Mouse (Mus musculus) heart, embryonic 10.5 days (tissue): Measurements from ENCODE around the gene Erg. TPM values are rescaled to one million over a fixed set of nuclear protein-coding genes. Genes with fewer than 3 reads are reported as not detected.

Experiments
- DNase-seq: peaks from one replicate; pipeline ENCODE4 v3.0.0-alpha.2; 2017; ENCODE audit warnings: low spot score
- H3K27ac ChIP-seq: fragments of 300-500 bp; sonication (generic); 2 replicates; pipeline ENCODE4 v1.5.1; 2016; ENCODE audit warnings: mild to moderate bottlenecking
- H3K27me3 ChIP-seq: fragments of 300-500 bp; sonication (generic); 2 replicates; pipeline ENCODE4 v1.6.1; 2016; ENCODE audit warnings: mild to moderate bottlenecking; ENCODE audit not compliant: poor library complexity, insufficient read depth, severe bottlenecking
- H3K36me3 ChIP-seq: fragments of 300-500 bp; sonication (generic); 2 replicates; pipeline ENCODE4 v1.6.1; 2016; ENCODE audit warnings: mild to moderate bottlenecking, moderate library complexity
- H3K4me1 ChIP-seq: fragments of 300-500 bp; sonication (generic); 2 replicates; pipeline ENCODE4 v1.6.1; 2016; ENCODE audit warnings: mild to moderate bottlenecking
- H3K4me3 ChIP-seq: fragments of 300-500 bp; sonication (generic); 2 replicates; pipeline ENCODE4 v1.5.1; 2016; ENCODE audit warnings: mild to moderate bottlenecking, moderate library complexity
- H3K9me3 ChIP-seq: fragments of 300-500 bp; sonication (generic); 2 replicates; pipeline ENCODE4 v1.6.1; 2016; ENCODE audit warnings: mild to moderate bottlenecking, moderate library complexity
- WGBS: fragments of 180-500 bp; shearing (Covaris S2); methylation state at CpG from one replicate; pipeline ENCODE4 v1.1.7; 2016; 5-methylcytosine and 5-hydroxymethylcytosine counted together
- polyA plus RNA-seq: library from polyadenylated mRNA; unstranded; fragments of >200 nt; fragmentation: Nextera tagmentation; extraction: Ambion mirVana; gene quantifications from 2 replicates; pipeline ENCODE4 v1.2.1, GENCODE M21; 2016

Erg gene
- polyA plus RNA-seq, 1 experiment from 2014 or later: 5.9 TPM

- Histone ChIP-seq H3K4me1 (peaks cover 16% of the 10 kb centered on the region), H3K4me3 (no peak overlapping the region), H3K27me3 (no peaks in the 10 kb centered on the region), H3K36me3 (peaks cover 3% of the 10 kb centered on the region; the same call in 1 of the 2 replicates), H3K27ac (no peak overlapping the region), H3K9me3 (no peaks in the 10 kb centered on the region)
- no peak for DNase-seq
- WGBS: 87% methylated on average over 7 of the region's 7 CpGs
Observed at GRCm38 (mm10) chr16:95361950-95362349, 224.4 kb downstream of the Erg start.

DNA sequence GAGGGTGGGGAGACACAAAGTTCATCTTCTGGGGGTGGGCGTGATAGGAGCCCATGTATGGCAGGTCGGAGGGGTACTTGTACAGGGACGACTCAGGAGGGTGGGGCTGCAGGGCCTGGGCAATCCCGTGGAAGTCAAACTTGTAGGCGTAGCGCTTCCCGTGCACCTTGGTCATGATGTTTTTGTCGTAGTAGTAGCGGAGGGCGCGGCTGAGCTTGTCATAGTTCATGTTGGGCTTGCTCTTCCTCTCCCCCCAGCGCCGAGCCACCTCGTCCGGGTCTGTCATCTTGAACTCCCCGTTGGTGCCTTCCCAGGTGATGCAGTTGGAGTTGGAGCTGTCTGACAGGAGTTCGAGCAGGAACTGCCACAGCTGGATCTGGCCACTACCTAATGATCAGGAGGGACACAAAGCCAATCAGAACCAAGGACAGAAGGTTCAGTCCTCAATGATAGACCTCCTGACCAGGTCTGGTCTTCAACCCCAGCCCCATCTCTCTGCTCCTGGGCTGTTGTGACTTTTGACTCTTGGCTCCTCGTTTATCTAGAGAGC is 225.4 kb downstream of the Erg start:
- 90% methylated on average over 18 of the region's 18 CpGs for WGBS
- Histone ChIP-seq H3K9me3 (no peaks in the 10 kb centered on the region), H3K36me3 (peaks cover 3% of the 10 kb centered on the region; the same call in 1 of the 2 replicates), H3K27me3 (no peaks in the 10 kb centered on the region), H3K4me3 (no peak overlapping the region), H3K4me1 (peaks cover 9% of the 10 kb centered on the region), H3K27ac (no peak overlapping the region)
- DNase-seq: no peak

DNA sequence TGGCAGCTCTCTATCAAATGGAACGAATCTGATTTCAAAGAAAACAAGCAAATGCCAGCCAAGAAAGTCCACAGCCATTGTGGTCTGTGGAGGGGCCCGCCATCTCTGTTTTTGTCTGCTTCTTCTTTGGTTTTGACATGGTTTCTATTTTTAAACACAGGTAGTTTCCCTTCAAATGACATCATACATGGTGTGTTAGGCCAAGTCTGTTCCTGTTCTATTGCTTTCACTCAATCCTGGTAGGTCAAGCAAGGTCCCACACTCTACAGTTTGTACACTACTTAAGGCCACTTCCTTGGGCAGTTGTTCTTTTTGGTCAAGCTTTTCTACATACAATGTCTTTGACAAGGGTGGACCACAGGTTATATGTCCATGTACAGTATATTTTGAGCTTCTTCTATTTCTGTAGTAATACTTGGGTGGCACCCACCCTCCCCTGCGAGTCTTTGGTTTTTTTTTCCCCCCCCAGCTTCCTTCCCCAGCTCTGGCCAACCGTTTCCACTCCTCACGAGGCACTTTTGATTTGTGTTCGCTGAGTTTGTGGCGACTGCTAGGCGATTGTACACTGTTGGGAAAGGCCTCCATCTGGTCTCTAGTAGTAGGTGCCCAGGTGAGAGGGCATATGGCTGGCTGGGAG is 226.1 kb downstream of the Erg start:
- WGBS: 87% methylated on average over 8 of the region's 8 CpGs

GRCm38 (mm10) chr16:95356962-95357955 is 229.1 kb downstream of the Erg start:
- WGBS: 87% methylated on average over 12 of the region's 12 CpGs

More for the DNA sequence above, 226.1 kb downstream of the Erg start:
- Histone ChIP-seq H3K9me3 (no peaks in the 10 kb centered on the region), H3K4me1 (peaks cover 9% of the 10 kb centered on the region), H3K36me3 (peaks cover 3% of the 10 kb centered on the region; the same call in 1 of the 2 replicates), H3K4me3 (no peak overlapping the region), H3K27me3 (no peaks in the 10 kb centered on the region), H3K27ac (no peak overlapping the region)
- no peak for DNase-seq

DNA sequence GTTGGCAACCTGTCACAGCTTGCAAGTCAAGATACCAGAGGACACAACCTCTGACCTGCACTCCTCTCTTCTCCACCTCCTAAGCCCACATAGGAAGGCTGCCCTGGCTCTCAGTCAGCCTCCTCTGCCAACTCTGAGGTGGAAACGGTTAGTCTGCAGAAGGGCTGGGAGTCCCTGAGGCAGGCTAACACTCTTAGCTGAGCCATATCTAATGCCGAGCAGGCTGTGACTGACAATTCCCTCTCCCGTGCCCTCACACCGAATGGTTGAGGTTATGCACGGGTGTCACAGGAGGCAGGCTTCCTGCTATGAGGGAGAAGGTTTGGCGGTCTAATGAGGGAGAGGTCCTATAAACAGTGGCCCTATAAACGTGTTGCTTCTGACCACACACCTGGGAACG is 232.6 kb downstream of the Erg start:
- no peaks in the 10 kb centered on the region for H3K9me3 ChIP-seq
- H3K36me3 ChIP-seq: no peaks in the 10 kb centered on the region; the same call in 1 of the 2 replicates
- WGBS: 66% methylated on average over 8 of the region's 8 CpGs
- peaks cover 43% of the 10 kb centered on the region for H3K4me1 ChIP-seq
- peak overlapping the region; percentile 62 for H3K27ac ChIP-seq
- H3K27me3 ChIP-seq: no peaks in the 10 kb centered on the region
- no peak for DNase-seq
- no peak overlapping the region for H3K4me3 ChIP-seq

More at GRCm38 (mm10) chr16:95356962-95357955, 229.1 kb downstream of the Erg start:
- Histone ChIP-seq H3K4me1 (peaks cover 22% of the 10 kb centered on the region), H3K27me3 (no peaks in the 10 kb centered on the region), H3K27ac (no peak overlapping the region), H3K4me3 (no peak overlapping the region), H3K36me3 (peaks cover 3% of the 10 kb centered on the region; the same call in 1 of the 2 replicates), H3K9me3 (no peaks in the 10 kb centered on the region)
- no peak for DNase-seq

GRCm38 (mm10) chr16:95352266-95352665 is 234.1 kb downstream of the Erg start:
- Histone ChIP-seq H3K36me3 (no peaks in the 10 kb centered on the region), H3K9me3 (no peaks in the 10 kb centered on the region), H3K27ac (peak overlapping the region; percentile 71), H3K4me3 (no peak overlapping the region), H3K27me3 (no peaks in the 10 kb centered on the region), H3K4me1 (peaks cover 57% of the 10 kb centered on the region)
- no peak for DNase-seq
- WGBS: 48% methylated on average over 8 of the region's 8 CpGs

GRCm38 (mm10) chr16:95350499-95350898 is 235.9 kb downstream of the Erg start:
- 29% methylated on average over 3 of the region's 3 CpGs for WGBS
- Histone ChIP-seq H3K4me3 (no peak overlapping the region), H3K27me3 (no peaks in the 10 kb centered on the region), H3K27ac (no peak overlapping the region), H3K36me3 (no peaks in the 10 kb centered on the region), H3K4me1 (peaks cover 72% of the 10 kb centered on the region), H3K9me3 (no peaks in the 10 kb centered on the region)
- peak; percentile 82 for DNase-seq

DNA sequence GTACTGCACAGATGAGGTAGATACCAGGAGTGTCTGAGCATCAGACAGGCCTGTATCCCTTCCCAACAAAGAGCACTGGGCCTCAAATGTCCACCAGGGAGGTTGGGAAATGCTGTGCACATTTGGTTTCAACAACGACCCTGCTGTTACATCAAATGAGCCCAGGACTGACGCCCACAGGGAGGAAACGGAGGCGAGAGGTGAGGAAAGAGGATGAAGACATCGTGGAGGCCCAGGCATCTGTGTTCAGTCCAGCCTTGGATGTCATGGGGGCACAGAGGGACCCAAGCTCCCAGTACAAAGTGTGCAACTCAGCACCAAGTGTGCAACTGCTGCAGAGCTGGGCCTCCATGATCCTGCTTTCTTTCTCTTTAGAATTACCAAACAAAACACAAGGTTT is 236.6 kb downstream of the Erg start:
- Histone ChIP-seq H3K27me3 (no peaks in the 10 kb centered on the region), H3K4me3 (no peak overlapping the region), H3K36me3 (no peaks in the 10 kb centered on the region), H3K27ac (peak overlapping the region; percentile 69; the same call in 1 of the 2 replicates), H3K9me3 (no peaks in the 10 kb centered on the region), H3K4me1 (peaks cover 78% of the 10 kb centered on the region)
- WGBS: 70% methylated on average over 5 of the region's 5 CpGs
- no peak for DNase-seq

DNA sequence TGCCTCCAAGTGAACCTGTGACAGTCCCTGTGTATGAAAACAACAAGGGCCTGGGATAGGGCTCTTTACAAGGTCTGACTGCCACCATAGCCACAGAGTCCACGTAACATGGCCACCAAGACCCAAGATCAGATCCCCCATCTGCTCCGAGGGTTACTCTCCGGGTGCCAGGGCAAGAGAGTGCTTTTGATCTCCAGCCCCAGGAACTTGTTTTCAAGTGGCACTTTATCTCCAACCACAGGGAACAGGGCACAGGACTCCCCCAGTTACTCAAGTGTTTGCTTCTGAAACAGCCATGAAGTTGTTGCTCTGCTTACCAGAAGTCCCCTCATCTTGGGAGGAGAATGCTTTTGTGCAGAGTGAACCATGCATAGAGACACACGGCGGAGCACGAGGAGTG is 237.0 kb downstream of the Erg start:
- no peaks in the 10 kb centered on the region for H3K36me3 ChIP-seq
- H3K4me1 ChIP-seq: peaks cover 78% of the 10 kb centered on the region
- H3K27me3 ChIP-seq: no peaks in the 10 kb centered on the region
- no peaks in the 10 kb centered on the region for H3K9me3 ChIP-seq
- no peak overlapping the region for H3K4me3 ChIP-seq
- 65% methylated on average over 6 of the region's 6 CpGs for WGBS
- H3K27ac ChIP-seq: peak overlapping the region; percentile 69
- DNase-seq: no peak

DNA sequence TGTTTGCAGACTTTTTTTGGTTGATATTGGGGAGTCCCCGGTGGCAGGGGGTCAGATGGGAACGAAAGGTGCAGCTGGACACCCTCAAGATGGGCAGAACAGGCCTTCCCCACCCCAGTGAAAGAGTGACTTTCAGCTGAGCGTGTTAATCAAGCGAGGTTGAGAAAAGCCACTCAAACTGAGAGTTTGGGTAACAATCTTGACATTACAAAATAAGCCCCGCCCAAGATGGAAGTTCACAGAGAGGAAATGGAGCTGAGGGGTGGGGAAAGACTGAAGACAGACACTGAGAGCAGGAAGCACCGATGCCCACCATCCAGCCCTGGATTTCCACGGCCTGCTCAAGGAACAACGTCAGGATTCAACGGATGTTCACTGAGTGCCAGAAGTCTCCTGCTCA is 237.8 kb downstream of the Erg start:
- no peak for DNase-seq
- Histone ChIP-seq H3K27ac (0 out of 2 replicates have a peak overlapping the region, but pooled peaks have one; percentile 85), H3K4me3 (no peak overlapping the region), H3K36me3 (no peaks in the 10 kb centered on the region), H3K4me1 (peaks cover 71% of the 10 kb centered on the region), H3K27me3 (no peaks in the 10 kb centered on the region), H3K9me3 (no peaks in the 10 kb centered on the region)
- WGBS: 86% methylated on average over 9 of the region's 9 CpGs

DNA sequence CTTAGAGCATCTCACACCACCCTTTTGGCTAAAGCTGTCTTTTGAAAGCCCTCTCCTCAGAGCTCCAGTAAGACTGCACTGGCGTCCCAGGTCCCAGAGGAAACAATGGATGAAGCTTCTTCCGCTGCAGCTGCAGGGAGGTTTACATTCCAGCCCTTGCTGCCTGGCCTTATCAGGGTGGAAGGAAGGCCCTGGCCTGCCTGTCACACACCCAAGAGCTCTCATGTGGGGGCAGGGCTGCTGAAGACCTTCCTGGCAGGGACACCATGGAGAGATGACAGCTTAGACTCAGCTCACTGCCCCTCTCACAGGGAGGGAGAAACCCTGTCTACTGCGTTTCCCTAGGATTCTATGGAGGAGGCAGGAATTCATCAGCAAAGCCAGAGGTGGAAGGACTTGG is 239.2 kb downstream of the Erg start:
- Histone ChIP-seq H3K36me3 (no peaks in the 10 kb centered on the region), H3K4me3 (peak overlapping the region; percentile 31), H3K4me1 (peaks cover 61% of the 10 kb centered on the region), H3K27me3 (no peaks in the 10 kb centered on the region), H3K27ac (peak overlapping the region; percentile 85), H3K9me3 (no peaks in the 10 kb centered on the region)
- DNase-seq: peak; percentile 95
- 5% methylated on average over 3 of the region's 3 CpGs for WGBS

GRCm38 (mm10) chr16:95345882-95346281 is 240.5 kb downstream of the Erg start:
- no peaks in the 10 kb centered on the region for H3K36me3 ChIP-seq
- no peak for DNase-seq
- H3K4me3 ChIP-seq: no peak overlapping the region
- no peaks in the 10 kb centered on the region for H3K27me3 ChIP-seq
- WGBS: 7% methylated on average over 6 of the region's 7 CpGs
- H3K27ac ChIP-seq: peak overlapping the region; percentile 85
- H3K9me3 ChIP-seq: no peaks in the 10 kb centered on the region
- H3K4me1 ChIP-seq: peaks cover 63% of the 10 kb centered on the region
